Mouse (Mus musculus) lung, embryonic 14.5 days (tissue): Measurements from ENCODE around the gene 1700020L24Rik. TPM values are rescaled to one million over a fixed set of nuclear protein-coding genes. Genes with fewer than 3 reads are reported as not detected.

Experiments
- ATAC-seq: fragments of 200-750 bp; cut with Nextera tagmentation; 2 replicates; pipeline ENCODE4 v1.8.0; 2017; ENCODE audit warnings: mild to moderate bottlenecking, moderate TSS enrichment, moderate library complexity; ENCODE audit not compliant: insufficient read depth
- DNase-seq: peaks from one replicate; pipeline ENCODE4 v3.0.0-alpha.2; 2015
- H3K27ac ChIP-seq: fragments of 300-500 bp; sonication (generic); 2 replicates; pipeline ENCODE4 v1.5.1; 2014; ENCODE audit warnings: low read depth, mild to moderate bottlenecking, moderate library complexity
- H3K27me3 ChIP-seq: fragments of 300-500 bp; sonication (generic); 2 replicates; pipeline ENCODE4 v1.6.1; 2014; ENCODE audit warnings: low read length, control low read depth; ENCODE audit not compliant: insufficient read depth
- H3K36me3 ChIP-seq: fragments of 300-500 bp; sonication (generic); 2 replicates; pipeline ENCODE4 v1.6.1; 2014; ENCODE audit warnings: control low read depth; ENCODE audit not compliant: insufficient read depth
- H3K4me1 ChIP-seq: fragments of 300-500 bp; sonication (generic); 2 replicates; pipeline ENCODE4 v1.6.1; 2014; ENCODE audit warnings: antibody characterized with exemption, control low read depth; ENCODE audit not compliant: insufficient read depth
- H3K4me2 ChIP-seq: fragments of 300-500 bp; sonication (generic); 2 replicates; pipeline ENCODE4 v1.6.1; 2014; ENCODE audit warnings: mild to moderate bottlenecking
- H3K4me3 ChIP-seq: fragments of 300-500 bp; sonication (generic); 2 replicates; pipeline ENCODE4 v1.5.1; 2014; ENCODE audit warnings: low read depth, low read length
- H3K9ac ChIP-seq: fragments of 300-500 bp; sonication (generic); 2 replicates; pipeline ENCODE4 v1.6.1; 2014
- H3K9me3 ChIP-seq: fragments of 300-500 bp; sonication (generic); 2 replicates; pipeline ENCODE4 v1.6.1; 2016; ENCODE audit warnings: low read depth, low read length, control low read depth
- CTCF ChIP-seq: IDR thresholded peaks from 2 replicates; pipeline ENCODE4 v1.5.1; 2016; ENCODE audit warnings: antibody characterized with exemption, low read depth
- WGBS: fragments of 180-500 bp; shearing (Covaris S2); extraction: QIAGEN DNeasy Blood & Tissue Kit; methylation state at CpG from one replicate; pipeline ENCODE4 v1.1.7; 2014; 5-methylcytosine and 5-hydroxymethylcytosine counted together
- polyA plus RNA-seq: library from polyadenylated mRNA; unstranded; fragments of >200 nt; fragmentation: Nextera tagmentation; extraction: Ambion mirVana; gene quantifications from 2 replicates; pipeline ENCODE4 v1.2.1, GENCODE M21; 2014

The 1700020L24Rik gene
- 0.23 and 0.64 TPM in 2 replicates for polyA plus RNA-seq

- Histone ChIP-seq H3K27ac (no peak within 1 kb of the TSS), H3K9ac (no peak within 1 kb of the TSS), H3K4me2 (no peak within 1 kb of the TSS), H3K9me3 (no peaks in the 10 kb centered on the region), H3K36me3 (no peaks in the 10 kb centered on the region), H3K4me3 (no peak within 1 kb of the TSS), H3K27me3 (peaks cover 15% of the 10 kb centered on the region), H3K4me1 (no peaks in the 10 kb centered on the region)
- no peak for ATAC-seq
- DNase-seq, result no peak
- WGBS, result 86% methylated on average over 1 of the region's 1 CpGs
- TF ChIP-seq CTCF, result no peak
Measured at GRCm38 (mm10) chr11:83437377-83437776, at the start of gene 1700020L24Rik. Gene 1700020L24Rik, plus strand, starts transcription at chr11:83437677.

GRCm38 (mm10) chr11:83393062-83393461 is 44.4 kb upstream of the 1700020L24Rik start:
- 85% methylated on average over 4 of the region's 4 CpGs for WGBS
- ATAC-seq, result no peak

GRCm38 (mm10) chr11:83394802-83395439 is 42.6 kb upstream of the 1700020L24Rik start:
- Histone ChIP-seq H3K27me3 (no peaks in the 10 kb centered on the region), H3K4me3 (no peak overlapping the region), H3K27ac (0 out of 2 replicates have a peak overlapping the region, but pooled peaks have one; percentile 8), H3K9ac (no peak overlapping the region), H3K4me2 (no peak overlapping the region), H3K36me3 (peaks cover 66% of the 10 kb centered on the region), H3K9me3 (no peaks in the 10 kb centered on the region), H3K4me1 (no peaks in the 10 kb centered on the region)
- 49% methylated on average over 6 of the region's 6 CpGs for WGBS
- DNase-seq (no peak), ATAC-seq (no peak)
- no peak for TF ChIP-seq CTCF

More at GRCm38 (mm10) chr11:83393062-83393461, 44.4 kb upstream of the 1700020L24Rik start:
- Histone ChIP-seq H3K4me3 (no peak overlapping the region), H3K4me2 (no peak overlapping the region), H3K27ac (no peak overlapping the region; the same call in 1 of the 2 replicates), H3K27me3 (no peaks in the 10 kb centered on the region), H3K36me3 (peaks cover 57% of the 10 kb centered on the region), H3K4me1 (no peaks in the 10 kb centered on the region), H3K9ac (no peak overlapping the region), H3K9me3 (no peaks in the 10 kb centered on the region)
- TF ChIP-seq CTCF, result no peak
- DNase-seq, result no peak

GRCm38 (mm10) chr11:83397626-83398025 is 39.9 kb upstream of the 1700020L24Rik start:
- H3K4me2 ChIP-seq, result no peak overlapping the region
- no peaks in the 10 kb centered on the region for H3K9me3 ChIP-seq
- WGBS, result 85% methylated on average over 7 of the region's 7 CpGs
- peaks cover 55% of the 10 kb centered on the region for H3K36me3 ChIP-seq
- H3K9ac ChIP-seq, result no peak overlapping the region
- ATAC-seq, result no peak
- no peak overlapping the region for H3K27ac ChIP-seq
- TF ChIP-seq CTCF, result no peak
- no peak for DNase-seq
- no peaks in the 10 kb centered on the region for H3K27me3 ChIP-seq
- no peaks in the 10 kb centered on the region for H3K4me1 ChIP-seq
- H3K4me3 ChIP-seq, result no peak overlapping the region

GRCm38 (mm10) chr11:83398724-83399123 is 38.8 kb upstream of the 1700020L24Rik start:
- H3K9me3 ChIP-seq, result no peaks in the 10 kb centered on the region
- DNase-seq (no peak), ATAC-seq (no peak)
- H3K27me3 ChIP-seq, result no peaks in the 10 kb centered on the region
- no peak for TF ChIP-seq CTCF
- H3K36me3 ChIP-seq, result peaks cover 60% of the 10 kb centered on the region
- H3K4me1 ChIP-seq, result no peaks in the 10 kb centered on the region
- WGBS, result 76% methylated on average over 5 of the region's 5 CpGs
- no peak overlapping the region for H3K27ac ChIP-seq
- no peak overlapping the region for H3K9ac ChIP-seq
- no peak overlapping the region for H3K4me3 ChIP-seq
- H3K4me2 ChIP-seq, result no peak overlapping the region

- H3K4me2 ChIP-seq, result no peak overlapping the region
- H3K9ac ChIP-seq, result no peak overlapping the region
- H3K36me3 ChIP-seq, result peaks cover 37% of the 10 kb centered on the region
- H3K4me3 ChIP-seq, result no peak overlapping the region
- ATAC-seq (no peak), DNase-seq (no peak)
- no peaks in the 10 kb centered on the region for H3K9me3 ChIP-seq
- no peaks in the 10 kb centered on the region for H3K27me3 ChIP-seq
- no peak overlapping the region for H3K27ac ChIP-seq
- WGBS, result 75% methylated on average over 7 of the region's 7 CpGs
- no peaks in the 10 kb centered on the region for H3K4me1 ChIP-seq
- no peak for TF ChIP-seq CTCF
Measured at GRCm38 (mm10) chr11:83403787-83404186, 33.7 kb upstream of the 1700020L24Rik start.

- no peaks in the 10 kb centered on the region for H3K4me1 ChIP-seq
- H3K27ac ChIP-seq, result no peak overlapping the region
- 35% methylated on average over 3 of the region's 3 CpGs for WGBS
- no peak overlapping the region for H3K9ac ChIP-seq
- no peak overlapping the region for H3K4me2 ChIP-seq
- no peak overlapping the region for H3K4me3 ChIP-seq
- ATAC-seq (no peak), DNase-seq (no peak)
- peaks cover 19% of the 10 kb centered on the region; the same call in 1 of the 2 replicates for H3K36me3 ChIP-seq
- H3K9me3 ChIP-seq, result no peaks in the 10 kb centered on the region
- no peaks in the 10 kb centered on the region; the same call in 1 of the 2 replicates for H3K27me3 ChIP-seq
- TF ChIP-seq CTCF, result no peak
Measured at GRCm38 (mm10) chr11:83406391-83406790, 31.1 kb upstream of the 1700020L24Rik start.
